Mouse (Mus musculus): ENCODE data around the gene Map7d1. TPM values are rescaled to one million over a fixed set of nuclear protein-coding genes. Genes with fewer than 3 reads are reported as not detected.
A peak's percentile ranks its signal among the peaks of the same experiment; 100 is the strongest.
"Not testable (repeated sequence)": the region's sequence is repeated elsewhere in the genome, so short reads cannot be mapped to it uniquely, and the experiment has no call there.

Map7d1 gene
- polyA plus RNA-seq, 1 experiment from 2014 or later = 68.2 TPM

DNA sequence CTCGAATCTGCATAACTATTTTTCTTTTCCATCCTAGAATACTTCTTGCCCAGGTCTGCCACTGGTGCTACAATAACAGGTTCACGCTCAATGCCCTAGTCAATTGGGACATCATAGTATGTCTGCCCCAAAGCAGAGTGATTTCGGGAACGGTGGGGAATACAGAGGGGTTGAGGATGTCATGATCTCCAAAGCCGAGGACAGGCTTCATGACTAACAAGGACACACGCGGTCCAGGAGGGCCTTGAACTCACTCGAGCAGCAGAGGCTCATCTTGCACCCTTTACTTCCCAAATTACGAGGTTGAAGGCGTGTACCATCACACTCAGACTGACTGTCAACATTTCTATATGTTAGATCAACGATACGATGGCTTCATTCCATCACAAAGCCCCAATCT lies 29.5 kb downstream of the Map7d1 start:
- 54% methylated on average over 12 of the region's 12 CpGs for WGBS
- Histone ChIP-seq H3K27me3 (ENCODE audit: control insufficient read depth, insufficient read depth, low read depth, low read length) (no peaks in the 10 kb centered on the region), H3K27ac (ENCODE audit: low read length) (no peak overlapping the region), H3K36me3 (ENCODE audit: control insufficient read depth, insufficient read depth, low read length) (peaks cover 10% of the 10 kb centered on the region), H3K9ac (ENCODE audit: low read depth, low read length) (no peak overlapping the region), H3K4me2 (ENCODE audit: low read length) (peak overlapping the region; percentile 52), H3K4me1 (ENCODE audit: control insufficient read depth, insufficient read depth, low read length) (peaks cover 8% of the 10 kb centered on the region), H3K9me3 (replicated peaks; ENCODE audit: control insufficient read depth, low read length, poor library complexity, severe bottlenecking) (no peaks in the 10 kb centered on the region), H3K4me3 (ENCODE audit: low read depth, low read length) (no peak overlapping the region)
- peak; percentile 9; the same call in 1 of the 2 replicates for ATAC-seq

DNA sequence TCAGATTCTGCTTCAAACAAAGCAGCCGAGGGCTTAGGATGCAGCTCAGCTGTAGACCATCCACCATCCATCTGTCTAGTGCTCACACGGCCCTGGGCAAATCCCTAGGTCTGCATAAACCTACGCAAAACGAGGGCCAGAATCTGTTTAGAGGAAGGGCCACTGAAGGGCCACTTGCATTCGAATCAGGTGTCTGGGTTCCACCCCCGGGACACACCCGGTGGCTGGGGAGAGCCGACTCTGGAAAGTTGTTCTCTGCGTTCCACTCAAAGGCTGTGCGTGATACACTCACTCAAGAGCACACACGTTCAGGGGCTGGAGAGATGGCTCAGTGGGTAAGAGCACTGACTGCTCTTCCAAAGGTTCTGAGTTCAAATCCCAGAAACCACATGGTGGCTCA lies 33.5 kb downstream of the Map7d1 start:
- WGBS = 84% methylated on average over 11 of the region's 11 CpGs
- Histone ChIP-seq H3K4me1 (ENCODE audit: control insufficient read depth, insufficient read depth, low read length) (peaks cover 8% of the 10 kb centered on the region), H3K4me3 (ENCODE audit: low read depth, low read length) (no peak overlapping the region), H3K4me2 (ENCODE audit: low read length) (no peak overlapping the region), H3K9me3 (replicated peaks; ENCODE audit: control insufficient read depth, low read length, poor library complexity, severe bottlenecking) (no peaks in the 10 kb centered on the region), H3K36me3 (ENCODE audit: control insufficient read depth, insufficient read depth, low read length) (no peaks in the 10 kb centered on the region), H3K9ac (ENCODE audit: low read depth, low read length) (no peak overlapping the region), H3K27ac (ENCODE audit: low read length) (no peak overlapping the region), H3K27me3 (ENCODE audit: control insufficient read depth, insufficient read depth, low read depth, low read length) (no peaks in the 10 kb centered on the region)
- no peak for ATAC-seq

DNA sequence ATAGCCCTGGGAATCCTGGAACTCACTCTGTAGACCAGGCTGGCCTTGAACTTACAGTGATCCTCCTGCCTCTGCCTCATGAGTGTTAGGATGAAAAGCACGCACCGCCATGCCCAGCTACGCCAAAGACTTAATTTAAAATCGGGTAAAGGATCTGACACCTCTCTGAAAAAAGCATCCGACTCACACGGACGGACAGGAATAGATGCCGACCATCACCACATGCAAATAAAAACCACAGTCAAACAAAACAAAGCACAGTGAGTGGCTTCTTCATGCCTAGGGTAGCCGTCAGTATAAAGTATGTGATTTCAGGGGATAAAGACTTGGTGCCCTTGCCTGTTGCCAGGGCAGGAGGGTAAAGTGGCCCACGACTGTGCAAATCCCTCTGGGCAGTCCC lies 36.1 kb downstream of the Map7d1 start:
- Histone ChIP-seq H3K4me2 (ENCODE audit: low read length) (no peak overlapping the region), H3K27ac (ENCODE audit: low read length) (no peak overlapping the region), H3K36me3 (ENCODE audit: control insufficient read depth, insufficient read depth, low read length) (no peaks in the 10 kb centered on the region), H3K4me3 (ENCODE audit: low read depth, low read length) (no peak overlapping the region), H3K9ac (ENCODE audit: low read depth, low read length) (no peak overlapping the region), H3K9me3 (replicated peaks; ENCODE audit: control insufficient read depth, low read length, poor library complexity, severe bottlenecking) (no peaks in the 10 kb centered on the region), H3K27me3 (ENCODE audit: control insufficient read depth, insufficient read depth, low read depth, low read length) (no peaks in the 10 kb centered on the region), H3K4me1 (ENCODE audit: control insufficient read depth, insufficient read depth, low read length) (no peaks in the 10 kb centered on the region)
- 91% methylated on average over 10 of the region's 10 CpGs for WGBS
- no peak for ATAC-seq

DNA sequence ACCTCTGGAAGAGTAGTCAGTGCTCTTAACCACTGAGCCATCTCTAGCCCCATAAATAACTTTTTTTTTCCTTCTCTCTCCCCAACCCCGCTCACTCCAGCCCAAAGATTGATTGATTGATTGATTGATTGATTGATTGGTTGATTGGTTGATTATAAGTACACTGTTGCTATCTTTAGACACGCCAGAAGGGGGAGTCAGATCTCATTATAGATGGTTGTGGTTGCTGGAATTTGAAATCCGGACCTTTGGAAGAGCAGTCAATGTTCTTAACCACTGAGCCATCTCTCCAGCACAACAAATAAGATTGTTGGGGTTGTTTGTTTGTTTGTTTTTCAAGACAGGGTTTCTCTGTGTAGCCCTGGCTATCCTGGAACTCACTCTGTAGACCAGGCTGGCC lies 36.6 kb downstream of the Map7d1 start:
- ATAC-seq; H3K4me2 ChIP-seq (ENCODE audit: low read length); H3K9me3 ChIP-seq (replicated peaks; ENCODE audit: control insufficient read depth, low read length, poor library complexity, severe bottlenecking); H3K9ac ChIP-seq (ENCODE audit: low read depth, low read length); H3K27ac ChIP-seq (ENCODE audit: low read length); H3K4me3 ChIP-seq (ENCODE audit: low read depth, low read length); H3K27me3 ChIP-seq (ENCODE audit: control insufficient read depth, insufficient read depth, low read depth, low read length); H3K36me3 ChIP-seq (ENCODE audit: control insufficient read depth, insufficient read depth, low read length); H3K4me1 ChIP-seq (ENCODE audit: control insufficient read depth, insufficient read depth, low read length): not testable (repeated sequence)
- WGBS = 74% methylated on average over 3 of the region's 3 CpGs

DNA sequence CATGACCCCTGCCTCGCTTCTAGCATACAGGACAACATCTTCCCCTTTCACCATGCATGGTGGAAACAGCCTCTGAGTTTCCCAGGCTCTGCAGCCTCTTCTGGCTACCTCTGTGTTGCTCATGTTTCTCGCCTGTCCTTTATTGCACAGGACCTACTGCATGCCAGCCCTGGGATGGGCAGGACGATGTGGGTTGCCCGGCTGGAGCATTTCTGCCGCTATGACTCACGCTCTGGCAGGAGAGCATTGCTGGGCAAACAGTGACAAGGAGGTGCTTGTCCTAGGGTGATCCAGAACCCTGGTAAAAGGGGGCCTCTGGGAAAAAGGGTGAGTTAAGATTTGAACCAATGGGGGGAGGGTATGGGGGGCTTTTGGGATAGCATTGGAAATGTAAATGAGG lies 38.4 kb downstream of the Map7d1 start:
- Histone ChIP-seq H3K4me3 (ENCODE audit: low read depth, low read length) (no peak overlapping the region), H3K36me3 (ENCODE audit: control insufficient read depth, insufficient read depth, low read length) (no peaks in the 10 kb centered on the region), H3K9ac (ENCODE audit: low read depth, low read length) (no peak overlapping the region), H3K9me3 (replicated peaks; ENCODE audit: control insufficient read depth, low read length, poor library complexity, severe bottlenecking) (no peaks in the 10 kb centered on the region), H3K4me2 (ENCODE audit: low read length) (no peak overlapping the region), H3K27ac (ENCODE audit: low read length) (no peak overlapping the region), H3K4me1 (ENCODE audit: control insufficient read depth, insufficient read depth, low read length) (no peaks in the 10 kb centered on the region), H3K27me3 (ENCODE audit: control insufficient read depth, insufficient read depth, low read depth, low read length) (no peaks in the 10 kb centered on the region)
- no peak for ATAC-seq
- 93% methylated on average over 6 of the region's 6 CpGs for WGBS

DNA sequence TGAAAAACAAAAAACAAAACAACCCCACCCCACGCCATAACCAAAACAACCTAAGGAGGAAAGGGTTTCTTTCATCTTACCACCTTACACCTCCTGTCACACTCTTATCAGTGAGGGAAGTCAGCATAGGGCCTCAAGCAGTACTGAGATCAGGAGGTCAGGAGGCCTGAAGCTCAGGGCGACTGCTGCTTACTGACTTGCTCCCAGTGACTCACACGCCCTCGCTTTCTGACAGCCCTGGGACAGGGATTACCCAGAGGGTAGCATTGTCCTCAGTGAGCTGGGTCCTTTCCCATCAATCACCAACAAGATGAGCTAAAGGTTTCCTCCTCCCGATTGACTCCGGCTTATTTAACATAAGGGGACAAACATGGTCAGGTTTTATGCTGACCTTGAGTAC lies 49.1 kb downstream of the Map7d1 start:
- no peak overlapping the region for H3K9ac ChIP-seq (ENCODE audit: low read depth, low read length)
- no peak for ATAC-seq
- no peaks in the 10 kb centered on the region for H3K9me3 ChIP-seq (replicated peaks; ENCODE audit: control insufficient read depth, low read length, poor library complexity, severe bottlenecking)
- no peak overlapping the region for H3K27ac ChIP-seq (ENCODE audit: low read length)
- no peaks in the 10 kb centered on the region for H3K36me3 ChIP-seq (ENCODE audit: control insufficient read depth, insufficient read depth, low read length)
- no peak overlapping the region for H3K4me3 ChIP-seq (ENCODE audit: low read depth, low read length)
- H3K4me1 ChIP-seq (ENCODE audit: control insufficient read depth, insufficient read depth, low read length) = peaks cover 2% of the 10 kb centered on the region; the same call in 1 of the 2 replicates
- H3K27me3 ChIP-seq (ENCODE audit: control insufficient read depth, insufficient read depth, low read depth, low read length) = no peaks in the 10 kb centered on the region
- WGBS = 65% methylated on average over 6 of the region's 6 CpGs
- H3K4me2 ChIP-seq (ENCODE audit: low read length) = no peak overlapping the region

DNA sequence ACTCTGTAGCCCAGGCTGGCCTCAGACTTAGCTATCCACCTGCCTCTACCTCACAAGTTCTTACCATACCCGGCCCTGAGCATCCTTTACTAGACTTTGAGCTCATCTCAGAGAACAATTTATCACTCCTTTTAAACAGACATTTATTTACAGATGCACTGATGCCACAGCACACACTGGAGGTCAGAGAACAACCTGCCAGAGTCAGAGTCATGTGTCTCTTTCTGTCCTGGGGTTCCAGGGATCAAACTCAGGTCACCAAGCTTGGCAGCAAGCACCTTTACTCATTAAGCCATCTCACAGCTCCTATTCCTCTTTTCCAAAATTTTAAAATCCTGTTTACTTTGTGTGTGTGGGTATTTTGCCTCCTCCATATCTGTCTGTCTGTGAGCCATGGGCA lies 50.8 kb downstream of the Map7d1 start:
- no peaks in the 10 kb centered on the region for H3K9me3 ChIP-seq (replicated peaks; ENCODE audit: control insufficient read depth, low read length, poor library complexity, severe bottlenecking)
- no peak overlapping the region for H3K9ac ChIP-seq (ENCODE audit: low read depth, low read length)
- H3K27me3 ChIP-seq (ENCODE audit: control insufficient read depth, insufficient read depth, low read depth, low read length) = no peaks in the 10 kb centered on the region
- no peak overlapping the region for H3K4me2 ChIP-seq (ENCODE audit: low read length)
- H3K4me1 ChIP-seq (ENCODE audit: control insufficient read depth, insufficient read depth, low read length) = peaks cover 13% of the 10 kb centered on the region
- ATAC-seq = no peak
- H3K4me3 ChIP-seq (ENCODE audit: low read depth, low read length) = no peak overlapping the region
- no peaks in the 10 kb centered on the region for H3K36me3 ChIP-seq (ENCODE audit: control insufficient read depth, insufficient read depth, low read length)
- H3K27ac ChIP-seq (ENCODE audit: low read length) = no peak overlapping the region
- WGBS = 80% methylated on average over 1 of the region's 1 CpGs

DNA sequence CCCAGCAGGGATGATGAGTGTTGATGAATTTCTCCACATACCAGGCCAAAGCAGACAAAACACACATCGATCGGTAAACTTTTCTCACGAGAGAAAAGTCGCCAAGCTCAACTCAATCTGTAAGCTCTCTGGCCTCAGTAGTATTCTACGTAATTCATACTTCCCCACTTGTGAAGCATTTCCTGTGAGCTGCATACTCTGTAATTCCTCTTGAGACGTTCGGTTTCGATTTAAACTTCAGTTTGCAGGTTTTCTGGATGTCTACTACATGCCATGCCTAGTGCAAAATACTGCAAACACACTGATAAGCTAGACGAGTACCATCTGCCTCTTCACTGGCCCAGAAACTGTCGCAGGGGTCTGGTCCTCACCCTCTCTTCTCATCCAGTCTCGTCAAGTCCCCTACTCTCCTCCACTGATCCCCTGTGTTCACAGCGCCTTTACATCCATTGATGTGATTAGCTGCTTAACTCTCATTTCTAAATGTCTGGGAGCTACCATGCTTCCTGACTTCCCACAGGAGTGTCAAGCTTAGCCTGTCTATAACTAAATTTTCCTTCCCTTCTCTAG lies 51.4 kb downstream of the Map7d1 start:
- Histone ChIP-seq H3K4me1 (ENCODE audit: control insufficient read depth, insufficient read depth, low read length) (peaks cover 18% of the 10 kb centered on the region), H3K27ac (ENCODE audit: low read length) (no peak overlapping the region), H3K4me2 (ENCODE audit: low read length) (no peak overlapping the region), H3K36me3 (ENCODE audit: control insufficient read depth, insufficient read depth, low read length) (no peaks in the 10 kb centered on the region), H3K4me3 (ENCODE audit: low read depth, low read length) (no peak overlapping the region), H3K27me3 (ENCODE audit: control insufficient read depth, insufficient read depth, low read depth, low read length) (no peaks in the 10 kb centered on the region), H3K9me3 (replicated peaks; ENCODE audit: control insufficient read depth, low read length, poor library complexity, severe bottlenecking) (no peaks in the 10 kb centered on the region), H3K9ac (ENCODE audit: low read depth, low read length) (no peak overlapping the region)
- no peak for ATAC-seq
- 89% methylated on average over 12 of the region's 12 CpGs for WGBS

DNA sequence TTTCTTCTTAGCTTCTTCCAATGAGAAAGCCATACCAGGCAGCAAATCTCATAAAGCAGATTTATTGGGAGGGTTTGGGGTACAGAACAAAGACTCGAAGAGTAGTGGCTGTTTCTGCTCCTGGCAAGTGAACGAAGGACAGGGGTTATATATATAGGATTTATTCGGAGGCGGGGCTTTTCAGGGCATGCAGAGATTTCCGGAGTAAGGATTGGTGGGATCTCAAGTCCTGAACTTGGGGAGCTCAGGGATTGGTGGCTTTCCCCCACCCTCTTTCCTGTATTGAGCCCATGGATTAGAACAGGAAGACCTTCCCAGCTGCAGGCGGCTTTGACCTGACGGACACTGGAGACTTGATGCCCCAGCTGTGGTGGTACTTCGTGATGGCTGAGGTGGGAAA lies 52.1 kb downstream of the Map7d1 start:
- Histone ChIP-seq H3K4me3 (ENCODE audit: low read depth, low read length) (no peak overlapping the region), H3K27ac (ENCODE audit: low read length) (no peak overlapping the region), H3K4me2 (ENCODE audit: low read length) (no peak overlapping the region), H3K9me3 (replicated peaks; ENCODE audit: control insufficient read depth, low read length, poor library complexity, severe bottlenecking) (no peaks in the 10 kb centered on the region), H3K9ac (ENCODE audit: low read depth, low read length) (no peak overlapping the region), H3K36me3 (ENCODE audit: control insufficient read depth, insufficient read depth, low read length) (no peaks in the 10 kb centered on the region), H3K27me3 (ENCODE audit: control insufficient read depth, insufficient read depth, low read depth, low read length) (no peaks in the 10 kb centered on the region), H3K4me1 (ENCODE audit: control insufficient read depth, insufficient read depth, low read length) (peaks cover 22% of the 10 kb centered on the region)
- WGBS = 88% methylated on average over 8 of the region's 8 CpGs
- no peak for ATAC-seq

All from midbrain, embryonic 16.5 days (tissue).